Mouse (Mus musculus) adrenal gland (tissue): Measurements from ENCODE around the gene Fam222a.

ENCODE experiments used
- intact Hi-C: fragments of 180-260 bp; cut with DNase I; formaldehyde crosslinking; loops from one replicate; pipeline ENCODE4 v1.15.1; 2025
- long read RNA-seq, 2 experiments: library from polyadenylated mRNA; unstranded; transcript quantifications; one replicate each; pipeline ENCODE4 v2.0.0; 2020; ENCODE audit warnings: borderline replicate concordance in 1 of 2; ENCODE audit not compliant: insufficient replicate concordance in 1 of 2

Gene Fam222a
- long read RNA-seq, experiment 1, partial matches to known transcripts, result 0 of 3 reads
- long read RNA-seq, experiment 1, other reads (novel, unspliced or antisense), result 1 of 3 reads
- long read RNA-seq, experiment 2, partial matches to known transcripts, result 1 of 5 reads
- long read RNA-seq, experiment 2, other reads (novel, unspliced or antisense), result 4 of 5 reads

GRCm38 (mm10) chr5:114567565-114568197, at the start of gene Fam222a:
Gene Fam222a, plus strand, starts transcription at chr5:114568016.
- intact Hi-C loops, result loop anchor here (5.0 kb wide), 2 partner anchors 40 to 105 kb away; no protein-coding TSS in a partner anchor

- intact Hi-C loops, result no loop called here
These were observed 39.5 kb upstream of the Fam222a start for GRCm38 (mm10) chr5:114528355-114528754.

- intact Hi-C loops, result no loop called here
These were observed 37.5 kb upstream of the Fam222a start for GRCm38 (mm10) chr5:114530337-114530736.

- intact Hi-C loops, result no loop called here
These were observed 35.8 kb upstream of the Fam222a start for GRCm38 (mm10) chr5:114532055-114532454.

- intact Hi-C loops, result no loop called here
These were observed 30.4 kb upstream of the Fam222a start for GRCm38 (mm10) chr5:114537308-114538020.

GRCm38 (mm10) chr5:114538021-114538405, 29.8 kb upstream of the Fam222a start:
- intact Hi-C loops, result no loop called here

GRCm38 (mm10) chr5:114538752-114539151, 29.1 kb upstream of the Fam222a start:
- intact Hi-C loops, result no loop called here

- intact Hi-C loops, result no loop called here
These were observed 28.1 kb upstream of the Fam222a start for GRCm38 (mm10) chr5:114539766-114540165.

GRCm38 (mm10) chr5:114541656-114542445, 26.0 kb upstream of the Fam222a start:
- intact Hi-C loops, result no loop called here

- intact Hi-C loops, result no loop called here
These were observed 24.2 kb upstream of the Fam222a start for GRCm38 (mm10) chr5:114543656-114544055.

GRCm38 (mm10) chr5:114544205-114544604, 23.6 kb upstream of the Fam222a start:
- intact Hi-C loops, result no loop called here

- intact Hi-C loops, result no loop called here
These were observed 22.7 kb upstream of the Fam222a start for GRCm38 (mm10) chr5:114545076-114545475.

GRCm38 (mm10) chr5:114548976-114549375, 18.8 kb upstream of the Fam222a start:
- intact Hi-C loops, result no loop called here

GRCm38 (mm10) chr5:114549770-114550169, 18.0 kb upstream of the Fam222a start:
- intact Hi-C loops, result no loop called here

GRCm38 (mm10) chr5:114550431-114550830, 17.4 kb upstream of the Fam222a start:
- intact Hi-C loops, result no loop called here

GRCm38 (mm10) chr5:114550886-114551492, 16.8 kb upstream of the Fam222a start:
- intact Hi-C loops, result no loop called here

- intact Hi-C loops, result no loop called here
These were observed 15.2 kb upstream of the Fam222a start for GRCm38 (mm10) chr5:114552507-114553208.

- intact Hi-C loops, result no loop called here
These were observed 14.1 kb upstream of the Fam222a start for GRCm38 (mm10) chr5:114553706-114554105.

GRCm38 (mm10) chr5:114555424-114555823, 12.4 kb upstream of the Fam222a start:
- intact Hi-C loops, result no loop called here

GRCm38 (mm10) chr5:114556109-114556508, 11.7 kb upstream of the Fam222a start:
- intact Hi-C loops, result no loop called here
